Mouse (Mus musculus): ENCODE data around the gene Ap1m2. TPM values are rescaled to one million over a fixed set of nuclear protein-coding genes. Genes with fewer than 3 reads are reported as not detected.
"Not testable (repeated sequence)": the region's sequence is repeated elsewhere in the genome, so short reads cannot be mapped to it uniquely, and the experiment has no call there.

Gene Ap1m2
- polyA plus RNA-seq, 1 experiment from 2014 or later, result 77.7 TPM

DNA sequence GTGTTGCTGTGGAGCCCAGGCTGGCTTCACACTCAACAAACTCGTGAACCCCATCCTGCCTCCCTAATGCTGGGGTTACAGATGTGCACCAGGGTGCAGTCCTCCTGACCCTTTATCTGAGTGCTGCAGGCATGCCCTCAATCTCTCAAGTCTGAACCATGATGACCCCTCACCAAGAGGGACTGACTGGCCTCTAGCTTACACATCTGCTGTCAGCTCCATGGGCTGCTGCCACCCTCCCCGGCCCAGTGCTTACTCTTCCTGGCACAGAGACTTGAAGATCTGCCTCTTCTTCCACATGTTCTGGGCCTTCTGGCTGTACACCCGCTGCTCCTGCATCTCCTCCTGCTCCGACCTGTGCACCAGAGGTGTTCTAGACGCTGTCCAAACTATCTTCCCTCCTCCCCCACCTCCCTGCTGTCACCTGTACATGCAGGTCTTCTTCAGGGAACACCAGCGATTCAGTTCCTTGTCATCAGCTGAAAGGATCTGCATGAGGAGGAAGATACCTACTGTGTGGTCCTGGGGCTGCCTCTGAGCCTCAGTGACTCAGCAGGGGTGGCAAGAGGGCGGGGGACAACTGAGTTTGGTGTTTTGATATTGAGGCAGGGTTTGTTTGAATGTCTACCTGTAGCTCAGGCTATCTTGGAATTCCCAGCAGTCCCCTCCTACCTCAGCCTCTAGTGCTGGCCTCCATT lies 37.0 kb downstream of the Ap1m2 start:
- H3K36me3 ChIP-seq (ENCODE audit: control insufficient read depth, insufficient read depth, low read length), result peaks cover 49% of the 10 kb centered on the region
- no peaks in the 10 kb centered on the region for H3K9me3 ChIP-seq (replicated peaks; ENCODE audit: control insufficient read depth, low read length)
- no peaks in the 10 kb centered on the region for H3K27me3 ChIP-seq (ENCODE audit: control insufficient read depth, insufficient read depth, low read length)
- H3K9ac ChIP-seq (ENCODE audit: low read length), result no peak overlapping the region
- WGBS, result 79% methylated on average over 7 of the region's 7 CpGs
- no peaks in the 10 kb centered on the region for H3K4me1 ChIP-seq (ENCODE audit: control insufficient read depth, insufficient read depth, low read length)
- H3K27ac ChIP-seq (ENCODE audit: low read length), result no peak overlapping the region
- no peak overlapping the region for H3K4me2 ChIP-seq (ENCODE audit: low read depth, low read length)
- ATAC-seq (ENCODE audit: insufficient read depth, low FRiP score), result no peak
- no peak overlapping the region for H3K4me3 ChIP-seq (replicated peaks; ENCODE audit: low read length)

DNA sequence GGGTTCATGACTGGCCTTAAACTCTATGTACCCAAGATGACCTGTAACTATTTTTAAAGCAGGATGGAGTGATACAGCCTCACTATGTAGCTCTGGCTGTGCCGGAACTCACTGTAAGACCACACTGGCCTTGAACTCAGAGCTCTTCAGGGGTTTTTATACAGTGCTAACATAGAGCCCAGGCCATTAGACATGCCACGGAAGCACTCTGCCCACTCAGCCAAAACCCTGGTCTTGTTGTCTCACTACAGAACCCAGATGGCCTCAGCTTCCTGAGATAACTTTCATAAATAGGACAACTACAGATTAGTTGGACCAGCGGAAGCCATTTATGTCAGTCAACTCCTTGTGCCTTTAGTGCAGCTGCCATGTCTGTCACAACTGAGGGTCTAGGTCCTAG lies 37.8 kb downstream of the Ap1m2 start:
- Histone ChIP-seq H3K9me3 (replicated peaks; ENCODE audit: control insufficient read depth, low read length) (no peaks in the 10 kb centered on the region), H3K27me3 (ENCODE audit: control insufficient read depth, insufficient read depth, low read length) (no peaks in the 10 kb centered on the region), H3K36me3 (ENCODE audit: control insufficient read depth, insufficient read depth, low read length) (peaks cover 49% of the 10 kb centered on the region), H3K27ac (ENCODE audit: low read length) (no peak overlapping the region), H3K4me1 (ENCODE audit: control insufficient read depth, insufficient read depth, low read length) (no peaks in the 10 kb centered on the region), H3K9ac (ENCODE audit: low read length) (no peak overlapping the region), H3K4me3 (replicated peaks; ENCODE audit: low read length) (no peak overlapping the region), H3K4me2 (ENCODE audit: low read depth, low read length) (no peak overlapping the region)
- ATAC-seq (ENCODE audit: insufficient read depth, low FRiP score), result no peak
- 90% methylated on average over 3 of the region's 3 CpGs for WGBS

DNA sequence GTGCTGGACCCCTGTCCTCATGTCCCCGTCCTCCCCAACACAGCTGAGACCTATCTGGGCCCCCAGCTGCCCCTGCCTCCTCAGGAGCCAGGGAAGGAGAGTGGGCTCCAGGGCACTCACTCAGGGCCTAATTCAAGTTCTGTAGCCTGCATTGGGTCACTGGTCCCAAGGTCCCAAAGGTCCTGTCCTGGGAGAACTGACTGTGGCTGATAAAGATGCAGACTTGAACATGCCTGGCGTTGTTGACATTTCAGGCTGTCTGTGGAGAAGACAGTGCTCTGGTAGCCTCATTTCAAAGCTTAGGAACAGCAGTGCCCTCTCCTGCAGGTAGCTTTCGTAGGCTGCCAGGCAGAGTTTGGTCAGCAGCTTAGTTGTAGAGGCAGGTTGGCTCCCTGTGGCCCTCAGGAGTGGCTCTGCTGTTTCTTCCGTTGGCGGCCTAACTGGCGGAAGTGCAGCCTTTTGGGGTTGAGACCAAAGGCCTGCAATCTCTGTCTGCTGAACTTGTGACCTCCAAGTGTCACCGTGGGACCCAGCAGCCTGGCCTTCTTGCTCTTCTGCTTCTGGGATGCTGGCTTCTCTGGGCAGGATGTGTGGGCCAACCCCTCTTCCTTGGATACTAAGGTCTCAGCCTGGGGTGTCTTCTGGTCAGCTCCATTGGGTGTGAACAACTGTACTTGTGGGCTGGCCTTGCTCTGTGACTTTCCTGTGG lies 38.5 kb downstream of the Ap1m2 start:
- Histone ChIP-seq H3K4me2 (ENCODE audit: low read depth, low read length) (no peak overlapping the region), H3K36me3 (ENCODE audit: control insufficient read depth, insufficient read depth, low read length) (peaks cover 54% of the 10 kb centered on the region), H3K27ac (ENCODE audit: low read length) (no peak overlapping the region), H3K27me3 (ENCODE audit: control insufficient read depth, insufficient read depth, low read length) (no peaks in the 10 kb centered on the region), H3K9ac (ENCODE audit: low read length) (no peak overlapping the region), H3K4me1 (ENCODE audit: control insufficient read depth, insufficient read depth, low read length) (no peaks in the 10 kb centered on the region), H3K9me3 (replicated peaks; ENCODE audit: control insufficient read depth, low read length) (no peaks in the 10 kb centered on the region), H3K4me3 (replicated peaks; ENCODE audit: low read length) (no peak overlapping the region)
- ATAC-seq (ENCODE audit: insufficient read depth, low FRiP score), result no peak
- 80% methylated on average over 7 of the region's 7 CpGs for WGBS

DNA sequence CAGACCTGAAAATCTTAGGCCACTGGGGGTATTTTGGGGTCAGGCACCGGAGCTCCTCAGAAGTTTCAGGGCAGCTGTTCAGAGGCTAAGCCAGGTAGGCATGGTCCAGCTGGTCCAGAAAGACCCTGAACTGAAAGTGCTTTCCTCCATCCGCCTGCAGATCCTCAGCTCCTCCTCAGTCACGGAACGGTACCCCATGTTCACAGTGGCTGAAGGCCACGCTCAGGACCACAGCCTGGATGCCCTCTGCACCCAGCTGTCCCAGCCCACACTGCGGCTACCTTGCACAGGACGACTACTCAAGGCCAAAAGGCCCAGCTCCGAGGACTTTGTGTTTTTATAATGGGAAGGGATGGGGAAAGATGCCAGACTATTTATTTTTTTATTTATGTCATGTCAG lies 39.0 kb downstream of the Ap1m2 start:
- WGBS, result 80% methylated on average over 8 of the region's 8 CpGs
- no peak overlapping the region for H3K4me3 ChIP-seq (replicated peaks; ENCODE audit: low read length)

DNA sequence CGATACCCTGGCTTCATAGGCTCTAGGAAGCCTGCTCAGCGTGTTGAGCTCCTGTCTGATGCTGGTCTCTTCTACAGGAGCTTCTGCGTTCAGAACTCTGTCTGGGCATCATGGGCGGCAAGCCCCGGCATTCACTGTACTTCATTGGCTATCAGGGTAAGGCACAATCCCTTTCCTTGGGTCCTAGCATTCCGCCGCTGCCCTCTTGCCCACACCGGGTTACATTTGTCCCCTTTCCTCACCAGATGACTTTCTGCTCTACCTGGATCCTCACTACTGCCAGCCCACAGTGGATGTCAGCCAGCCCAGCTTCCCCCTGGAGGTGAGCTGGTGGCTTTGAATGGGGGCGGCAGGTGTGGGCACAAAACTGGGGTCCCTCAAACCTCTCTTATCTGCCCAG lies 39.7 kb downstream of the Ap1m2 start:
- no peak overlapping the region for H3K9ac ChIP-seq (ENCODE audit: low read length)
- H3K27ac ChIP-seq (ENCODE audit: low read length), result no peak overlapping the region
- H3K27me3 ChIP-seq (ENCODE audit: control insufficient read depth, insufficient read depth, low read length), result no peaks in the 10 kb centered on the region
- no peak overlapping the region for H3K4me3 ChIP-seq (replicated peaks; ENCODE audit: low read length)
- ATAC-seq (ENCODE audit: insufficient read depth, low FRiP score), result no peak
- 91% methylated on average over 9 of the region's 9 CpGs for WGBS
- no peak overlapping the region for H3K4me2 ChIP-seq (ENCODE audit: low read depth, low read length)
- peaks cover 46% of the 10 kb centered on the region for H3K36me3 ChIP-seq (ENCODE audit: control insufficient read depth, insufficient read depth, low read length)
- no peaks in the 10 kb centered on the region for H3K4me1 ChIP-seq (ENCODE audit: control insufficient read depth, insufficient read depth, low read length)
- no peaks in the 10 kb centered on the region for H3K9me3 ChIP-seq (replicated peaks; ENCODE audit: control insufficient read depth, low read length)

More for the DNA sequence above, 39.0 kb downstream of the Ap1m2 start:
- Histone ChIP-seq H3K4me2 (ENCODE audit: low read depth, low read length) (no peak overlapping the region), H3K9me3 (replicated peaks; ENCODE audit: control insufficient read depth, low read length) (no peaks in the 10 kb centered on the region), H3K27me3 (ENCODE audit: control insufficient read depth, insufficient read depth, low read length) (no peaks in the 10 kb centered on the region), H3K9ac (ENCODE audit: low read length) (no peak overlapping the region), H3K36me3 (ENCODE audit: control insufficient read depth, insufficient read depth, low read length) (peaks cover 53% of the 10 kb centered on the region), H3K4me1 (ENCODE audit: control insufficient read depth, insufficient read depth, low read length) (no peaks in the 10 kb centered on the region), H3K27ac (ENCODE audit: low read length) (no peak overlapping the region)
- no peak for ATAC-seq (ENCODE audit: insufficient read depth, low FRiP score)

DNA sequence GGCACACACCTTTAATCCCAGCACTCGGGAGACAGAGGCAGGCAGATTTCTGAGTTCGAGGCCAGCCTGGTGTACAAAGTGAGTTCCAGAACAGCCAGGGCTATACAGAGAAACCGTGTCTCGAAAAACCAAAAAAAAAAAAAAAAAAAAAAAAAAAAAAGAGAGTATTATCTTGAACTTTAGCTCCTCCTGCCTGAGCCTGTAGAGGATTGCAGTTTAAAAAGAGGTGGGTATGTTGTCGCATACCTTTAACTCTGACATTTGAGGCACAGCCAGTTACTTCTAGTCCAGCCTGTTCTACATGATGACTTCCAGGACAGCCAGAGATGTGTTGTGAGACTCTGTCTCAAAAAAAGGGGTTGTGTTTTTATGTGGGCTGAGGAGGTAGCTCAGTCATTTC lies 42.5 kb downstream of the Ap1m2 start:
- H3K4me2 ChIP-seq (ENCODE audit: low read depth, low read length); H3K27ac ChIP-seq (ENCODE audit: low read length); H3K9me3 ChIP-seq (replicated peaks; ENCODE audit: control insufficient read depth, low read length); H3K27me3 ChIP-seq (ENCODE audit: control insufficient read depth, insufficient read depth, low read length); ATAC-seq (ENCODE audit: insufficient read depth, low FRiP score); H3K4me3 ChIP-seq (replicated peaks; ENCODE audit: low read length); H3K9ac ChIP-seq (ENCODE audit: low read length): not testable (repeated sequence)
- Histone ChIP-seq H3K36me3 (ENCODE audit: control insufficient read depth, insufficient read depth, low read length) (peaks cover 34% of the 10 kb centered on the region), H3K4me1 (ENCODE audit: control insufficient read depth, insufficient read depth, low read length) (peaks cover 15% of the 10 kb centered on the region)
- 75% methylated on average over 5 of the region's 5 CpGs for WGBS

DNA sequence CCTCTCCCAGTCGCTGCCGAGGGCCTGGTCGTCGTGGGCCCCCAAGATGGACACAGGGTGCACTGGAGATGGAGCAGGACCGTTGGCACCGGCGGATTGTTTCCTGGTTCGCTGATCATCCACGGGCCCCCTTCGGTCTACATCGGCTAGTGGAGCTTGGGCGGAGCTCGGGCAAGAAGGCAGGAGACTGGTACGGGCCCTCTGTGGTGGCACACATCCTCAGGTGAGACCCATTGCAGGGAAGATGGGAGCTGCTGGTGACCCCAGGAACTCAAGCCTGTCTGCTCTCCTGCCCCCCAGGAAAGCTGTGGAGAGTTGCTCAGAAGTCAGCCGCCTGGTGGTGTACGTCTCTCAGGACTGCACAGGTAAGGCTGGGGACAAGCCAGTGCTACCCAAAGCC lies 43.8 kb downstream of the Ap1m2 start:
- H3K27me3 ChIP-seq (ENCODE audit: control insufficient read depth, insufficient read depth, low read length), result no peaks in the 10 kb centered on the region
- H3K9ac ChIP-seq (ENCODE audit: low read length), result no peak overlapping the region
- no peak overlapping the region for H3K4me3 ChIP-seq (replicated peaks; ENCODE audit: low read length)
- no peak overlapping the region for H3K4me2 ChIP-seq (ENCODE audit: low read depth, low read length)
- no peak overlapping the region for H3K27ac ChIP-seq (ENCODE audit: low read length)
- peaks cover 19% of the 10 kb centered on the region for H3K4me1 ChIP-seq (ENCODE audit: control insufficient read depth, insufficient read depth, low read length)
- peaks cover 28% of the 10 kb centered on the region for H3K36me3 ChIP-seq (ENCODE audit: control insufficient read depth, insufficient read depth, low read length)
- ATAC-seq (ENCODE audit: insufficient read depth, low FRiP score), result no peak
- no peaks in the 10 kb centered on the region for H3K9me3 ChIP-seq (replicated peaks; ENCODE audit: control insufficient read depth, low read length)
- WGBS, result 94% methylated on average over 16 of the region's 16 CpGs

DNA sequence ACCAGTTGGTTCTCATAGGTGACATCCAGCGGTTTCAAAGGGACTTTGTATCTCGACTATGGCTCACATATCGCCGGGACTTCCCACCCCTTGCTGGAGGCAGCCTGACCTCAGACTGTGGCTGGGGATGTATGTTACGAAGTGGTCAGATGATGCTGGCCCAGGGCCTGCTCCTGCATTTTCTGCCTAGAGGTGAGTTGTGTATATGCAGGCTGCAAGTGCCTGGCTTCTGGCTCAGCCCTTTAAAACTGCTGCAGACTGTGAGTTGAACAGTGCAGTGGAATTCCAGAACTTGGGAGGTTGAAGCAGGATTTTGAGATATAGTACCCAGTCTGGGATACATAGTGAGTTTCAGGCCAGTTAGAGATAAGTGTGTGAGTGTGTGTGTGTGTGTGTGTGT lies 45.2 kb downstream of the Ap1m2 start:
- 90% methylated on average over 5 of the region's 5 CpGs for WGBS
- H3K27me3 ChIP-seq (ENCODE audit: control insufficient read depth, insufficient read depth, low read length), result no peaks in the 10 kb centered on the region
- H3K27ac ChIP-seq (ENCODE audit: low read length), result no peak overlapping the region
- 0 out of 2 replicates have a peak overlapping the region, but pooled peaks have one; percentile 57 for H3K4me2 ChIP-seq (ENCODE audit: low read depth, low read length)
- 0 out of 2 replicates have a peak overlapping the region, but pooled peaks have one; percentile 77 for H3K4me3 ChIP-seq (replicated peaks; ENCODE audit: low read length)
- peaks cover 19% of the 10 kb centered on the region for H3K4me1 ChIP-seq (ENCODE audit: control insufficient read depth, insufficient read depth, low read length)
- H3K36me3 ChIP-seq (ENCODE audit: control insufficient read depth, insufficient read depth, low read length), result peaks cover 20% of the 10 kb centered on the region
- H3K9ac ChIP-seq (ENCODE audit: low read length), result 0 out of 2 replicates have a peak overlapping the region, but pooled peaks have one; percentile 8
- no peaks in the 10 kb centered on the region for H3K9me3 ChIP-seq (replicated peaks; ENCODE audit: control insufficient read depth, low read length)
- no peak for ATAC-seq (ENCODE audit: insufficient read depth, low FRiP score)

DNA sequence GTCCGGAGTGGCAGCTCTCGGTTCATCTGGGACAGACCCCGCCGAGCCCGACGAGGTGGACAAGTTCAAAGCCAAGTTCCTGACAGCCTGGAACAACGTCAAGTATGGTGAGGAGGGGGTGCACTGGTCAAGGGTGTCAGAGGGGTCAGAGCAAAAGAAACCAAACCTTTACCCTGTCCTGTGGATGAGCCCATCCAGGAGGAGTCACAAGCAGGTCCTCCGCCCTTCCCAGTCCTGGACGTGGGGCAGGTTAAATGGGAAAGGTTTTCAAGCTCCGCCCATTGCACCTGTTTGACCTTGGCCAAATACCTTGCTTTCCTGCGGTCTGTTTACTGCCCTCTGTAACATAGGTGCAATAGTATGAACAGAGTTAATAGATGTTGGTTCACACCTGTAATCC lies 46.5 kb downstream of the Ap1m2 start:
- Histone ChIP-seq H3K4me2 (ENCODE audit: low read depth, low read length) (peak overlapping the region; percentile 57), H3K9me3 (replicated peaks; ENCODE audit: control insufficient read depth, low read length) (no peaks in the 10 kb centered on the region), H3K27me3 (ENCODE audit: control insufficient read depth, insufficient read depth, low read length) (no peaks in the 10 kb centered on the region), H3K4me1 (ENCODE audit: control insufficient read depth, insufficient read depth, low read length) (peaks cover 19% of the 10 kb centered on the region), H3K27ac (ENCODE audit: low read length) (peak overlapping the region; percentile 79), H3K36me3 (ENCODE audit: control insufficient read depth, insufficient read depth, low read length) (peaks cover 12% of the 10 kb centered on the region), H3K9ac (ENCODE audit: low read length) (peak overlapping the region; percentile 89), H3K4me3 (replicated peaks; ENCODE audit: low read length) (peak overlapping the region; percentile 77)
- WGBS, result 5% methylated on average over 11 of the region's 11 CpGs
- peak; percentile 24; the same call in 1 of the 2 replicates for ATAC-seq (ENCODE audit: insufficient read depth, low FRiP score)

All from stomach, embryonic 16.5 days (tissue).